Mouse (Mus musculus) forebrain, embryonic 16.5 days (tissue): ENCODE measurements around the gene Mrpl40. TPM values are rescaled to one million over a fixed set of nuclear protein-coding genes. Genes with fewer than 3 reads are reported as not detected.

Experiments
- ATAC-seq: fragments of 200-750 bp; cut with Nextera tagmentation; 2 replicates; pipeline ENCODE4 v1.8.0; 2017; ENCODE audit warnings: mild to moderate bottlenecking, moderate library complexity
- H3K27ac ChIP-seq: fragments of 300-500 bp; sonication (generic); 2 replicates; pipeline ENCODE4 v1.5.1; 2014; ENCODE audit warnings: low read length, control low read depth
- H3K27me3 ChIP-seq: fragments of 300-500 bp; sonication (generic); replicated peaks from 2 replicates; pipeline ENCODE4 v1.6.1; 2014; ENCODE audit warnings: low read length; ENCODE audit not compliant: control insufficient read depth, insufficient read depth
- H3K36me3 ChIP-seq: fragments of 300-500 bp; sonication (generic); 2 replicates; pipeline ENCODE4 v1.6.1; 2014; ENCODE audit not compliant: control insufficient read depth, insufficient read depth
- H3K4me1 ChIP-seq: fragments of 300-500 bp; sonication (generic); replicated peaks from 2 replicates; pipeline ENCODE4 v1.6.1; 2014; ENCODE audit warnings: low read length; ENCODE audit not compliant: control insufficient read depth, insufficient read depth
- H3K4me2 ChIP-seq: fragments of 300-500 bp; sonication (generic); 2 replicates; pipeline ENCODE4 v1.6.1; 2014; ENCODE audit warnings: mild to moderate bottlenecking, low read length, control low read depth
- H3K4me3 ChIP-seq: fragments of 300-500 bp; sonication (generic); replicated peaks from 2 replicates; pipeline ENCODE4 v1.5.1; 2014; ENCODE audit warnings: mild to moderate bottlenecking, low read length, control low read depth
- H3K9ac ChIP-seq: fragments of 300-500 bp; sonication (generic); replicated peaks from 2 replicates; pipeline ENCODE4 v1.6.1; 2014; ENCODE audit warnings: low read depth, low read length, control low read depth
- H3K9me3 ChIP-seq: fragments of 300-500 bp; sonication (generic); 2 replicates; pipeline ENCODE4 v1.6.1; 2016; ENCODE audit warnings: low read length; ENCODE audit not compliant: control insufficient read depth
- WGBS: fragments of 180-500 bp; shearing (Covaris S2); extraction: QIAGEN DNeasy Blood & Tissue Kit; methylation state at CpG from one replicate; pipeline ENCODE4 v1.1.7; 2014; 5-methylcytosine and 5-hydroxymethylcytosine counted together
- polyA plus RNA-seq: library from polyadenylated mRNA; unstranded; fragments of >200 nt; fragmentation: Nextera tagmentation; extraction: Ambion mirVana; gene quantifications from 2 replicates; pipeline ENCODE4 v1.2.1, GENCODE M21; 2015

Mrpl40 gene
- 60.5 and 71.3 TPM in 2 replicates for polyA plus RNA-seq

DNA sequence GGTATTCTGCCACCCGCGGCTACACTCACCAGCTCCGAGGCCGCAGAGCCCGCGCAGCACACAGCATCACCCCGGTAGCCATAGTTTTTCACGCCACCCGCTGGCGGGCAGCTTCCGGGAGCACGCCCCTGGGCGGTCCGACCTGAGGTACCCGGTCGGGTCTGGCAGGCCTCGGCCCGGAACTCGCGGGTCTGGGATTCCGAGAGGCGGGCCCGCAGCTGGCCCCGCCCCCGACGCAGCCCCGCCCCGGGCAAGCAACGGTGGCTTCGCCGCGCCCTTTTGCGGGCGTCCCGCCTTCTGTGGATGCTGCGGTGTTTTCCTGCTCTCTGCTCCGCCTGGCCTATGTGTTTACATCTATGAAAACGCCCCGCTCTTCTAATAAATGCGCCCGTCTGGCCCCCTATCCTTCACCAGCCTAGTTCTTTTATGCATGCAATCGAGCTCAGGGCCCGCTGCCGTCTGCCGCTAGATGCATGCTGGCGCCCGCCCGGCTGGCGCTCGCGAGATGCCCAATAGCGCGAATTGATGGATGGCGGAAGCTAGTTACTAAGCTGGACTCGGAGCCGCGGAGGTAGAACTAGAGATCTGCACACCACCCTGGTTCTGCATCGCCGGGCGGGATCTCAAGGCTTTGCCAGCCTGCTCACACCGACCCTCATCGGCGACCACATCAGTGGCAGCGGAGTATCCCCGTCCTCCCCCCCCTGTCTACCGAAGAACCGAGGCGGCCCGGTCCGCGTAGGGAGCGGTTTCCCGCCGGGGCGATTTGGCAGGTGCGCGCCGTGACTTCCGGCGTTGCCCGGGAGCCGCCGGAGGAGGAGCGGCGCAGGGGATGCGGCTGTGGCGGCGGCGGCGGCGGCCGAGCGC, at the start of gene Mrpl40, which contains the start of gene Hira:
TSS of gene Mrpl40 (minus strand) at position 421 of the 867 bp plus-strand sequence.
TSS of gene Hira (plus strand) at position 596 of the 867 bp plus-strand sequence.
- Histone ChIP-seq H3K4me1 (peaks cover 28% of the 10 kb centered on the region), H3K36me3 (peaks cover 12% of the 10 kb centered on the region), H3K27me3 (no peaks in the 10 kb centered on the region), H3K9ac (peak within 1 kb of the TSS; percentile 90), H3K27ac (peak within 1 kb of the TSS; percentile 97), H3K9me3 (no peaks in the 10 kb centered on the region), H3K4me3 (peak within 1 kb of the TSS; percentile 70), H3K4me2 (peak within 1 kb of the TSS; percentile 66)
- ATAC-seq, result peak; percentile 92
- under 1% methylated on average over 67 of the region's 93 CpGs for WGBS

DNA sequence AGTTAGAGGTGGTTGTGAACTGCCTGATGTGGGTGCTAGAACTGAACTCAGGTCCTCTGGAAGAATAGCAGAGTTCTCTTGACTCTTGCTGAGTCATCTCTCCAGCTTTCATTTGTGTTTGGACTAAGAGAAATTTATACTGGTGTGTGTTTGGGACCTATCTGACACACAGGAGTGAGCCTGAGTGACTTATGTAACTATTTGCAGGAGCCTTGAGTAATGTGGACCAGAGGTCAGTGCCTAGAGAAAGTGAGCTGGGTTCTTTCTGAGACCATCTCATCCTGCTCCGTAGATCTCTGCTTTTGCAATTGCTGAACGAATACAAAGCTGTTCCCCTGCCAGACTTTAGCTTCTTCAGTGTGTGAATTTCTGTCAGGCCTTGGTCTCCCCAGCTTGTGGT, 45.1 kb upstream of the Mrpl40 start:
- ATAC-seq, result no peak
- Histone ChIP-seq H3K36me3 (peaks cover 54% of the 10 kb centered on the region), H3K4me2 (no peak overlapping the region), H3K9ac (no peak overlapping the region), H3K27ac (no peak overlapping the region), H3K9me3 (no peaks in the 10 kb centered on the region), H3K27me3 (no peaks in the 10 kb centered on the region), H3K4me1 (no peaks in the 10 kb centered on the region), H3K4me3 (no peak overlapping the region)
- 96% methylated on average over 2 of the region's 2 CpGs for WGBS

DNA sequence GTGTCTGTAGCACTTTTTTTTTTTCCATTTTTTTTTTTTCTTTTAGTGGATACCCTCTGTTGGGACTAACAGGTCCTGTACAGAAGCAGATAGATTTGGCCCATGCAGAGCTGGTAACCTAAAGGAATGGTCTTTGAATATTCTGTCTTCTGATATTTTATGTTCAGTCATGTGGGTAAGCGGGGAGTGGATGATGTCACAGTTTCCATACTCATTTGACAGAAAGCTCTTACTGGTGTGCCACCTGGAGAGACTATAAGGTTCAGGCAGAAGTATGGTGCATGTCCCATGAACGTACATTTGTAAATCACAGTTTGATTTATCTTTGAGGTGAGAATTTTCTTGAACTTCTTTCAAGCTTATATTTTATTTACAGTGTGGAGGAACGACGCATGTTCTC, 39.4 kb upstream of the Mrpl40 start:
- WGBS, result 96% methylated on average over 4 of the region's 4 CpGs
- Histone ChIP-seq H3K4me2 (no peak overlapping the region), H3K9me3 (no peaks in the 10 kb centered on the region), H3K4me3 (no peak overlapping the region), H3K27me3 (no peaks in the 10 kb centered on the region), H3K36me3 (peaks cover 49% of the 10 kb centered on the region), H3K9ac (no peak overlapping the region), H3K4me1 (no peaks in the 10 kb centered on the region), H3K27ac (no peak overlapping the region)
- no peak for ATAC-seq

DNA sequence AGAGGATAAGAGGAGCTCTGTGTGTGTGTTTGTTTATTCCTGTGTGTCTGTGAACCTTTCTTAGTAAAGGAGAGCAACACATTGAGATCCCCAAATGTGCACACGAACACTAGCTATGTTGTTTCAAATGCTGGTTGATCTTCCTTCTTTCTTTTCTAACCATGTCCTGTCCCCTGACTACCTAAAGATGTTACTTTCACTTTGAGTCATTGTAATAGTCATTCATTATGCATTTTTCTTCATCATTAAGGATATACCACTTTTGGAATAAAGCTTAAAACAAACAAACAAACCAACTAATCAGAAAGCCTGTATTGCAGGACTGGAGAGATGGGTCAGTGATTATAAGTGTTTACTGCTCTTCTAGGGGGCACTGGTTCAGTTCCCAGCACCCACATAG, 29.0 kb upstream of the Mrpl40 start:
- Histone ChIP-seq H3K27me3 (no peaks in the 10 kb centered on the region), H3K36me3 (peaks cover 18% of the 10 kb centered on the region), H3K4me3 (no peak overlapping the region), H3K4me2 (no peak overlapping the region), H3K4me1 (no peaks in the 10 kb centered on the region), H3K9me3 (no peaks in the 10 kb centered on the region), H3K9ac (no peak overlapping the region), H3K27ac (no peak overlapping the region)
- no peak for ATAC-seq
- 93% methylated on average over 1 of the region's 1 CpGs for WGBS

DNA sequence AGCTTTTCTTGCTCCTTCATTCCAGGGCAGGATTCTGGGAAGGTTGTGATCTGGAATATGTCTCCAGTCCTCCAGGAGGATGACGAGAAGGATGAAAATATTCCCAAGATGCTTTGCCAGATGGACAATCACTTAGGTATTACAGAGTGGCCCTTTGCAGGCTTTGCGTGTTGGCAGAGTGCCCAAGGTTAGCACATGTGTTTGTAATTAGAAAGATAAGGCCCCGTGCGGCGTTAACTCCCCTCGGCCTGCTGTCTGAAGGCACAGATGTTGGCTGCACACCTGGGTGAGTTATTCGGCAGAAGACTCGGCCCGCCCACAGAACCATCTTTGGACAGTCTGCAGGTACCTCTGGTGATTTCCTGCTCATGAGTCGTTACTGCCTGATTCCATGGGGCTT, 19.8 kb upstream of the Mrpl40 start:
- Histone ChIP-seq H3K4me1 (no peaks in the 10 kb centered on the region), H3K27me3 (no peaks in the 10 kb centered on the region), H3K4me3 (no peak overlapping the region), H3K27ac (no peak overlapping the region), H3K9me3 (no peaks in the 10 kb centered on the region), H3K4me2 (no peak overlapping the region), H3K9ac (no peak overlapping the region), H3K36me3 (peaks cover 19% of the 10 kb centered on the region)
- no peak for ATAC-seq
- 81% methylated on average over 10 of the region's 10 CpGs for WGBS

DNA sequence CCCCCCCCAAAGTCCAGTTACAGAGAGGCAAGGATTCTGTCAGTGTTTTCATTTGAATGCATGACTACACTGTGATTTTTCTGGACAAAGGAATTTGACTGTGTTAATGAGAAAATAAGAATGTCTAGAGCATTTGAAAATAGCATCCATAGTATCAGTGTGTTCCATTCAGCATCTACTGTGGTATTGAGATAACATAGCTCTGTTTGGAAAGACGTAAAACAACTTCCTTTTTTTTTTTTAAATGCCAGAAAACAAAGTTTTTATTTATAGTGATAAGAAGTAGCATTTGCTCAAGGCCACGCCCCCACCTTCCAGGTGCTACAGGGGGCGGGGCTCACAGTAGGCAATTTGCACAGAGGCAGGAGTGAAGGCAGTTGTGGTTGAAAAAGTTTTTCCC, 18.6 kb upstream of the Mrpl40 start:
- Histone ChIP-seq H3K4me1 (no peaks in the 10 kb centered on the region), H3K9ac (no peak overlapping the region), H3K27me3 (no peaks in the 10 kb centered on the region), H3K36me3 (peaks cover 18% of the 10 kb centered on the region; the same call in 1 of the 2 replicates), H3K4me2 (no peak overlapping the region), H3K4me3 (no peak overlapping the region), H3K27ac (no peak overlapping the region), H3K9me3 (no peaks in the 10 kb centered on the region)
- ATAC-seq, result no peak
- WGBS, result 84% methylated on average over 3 of the region's 3 CpGs

DNA sequence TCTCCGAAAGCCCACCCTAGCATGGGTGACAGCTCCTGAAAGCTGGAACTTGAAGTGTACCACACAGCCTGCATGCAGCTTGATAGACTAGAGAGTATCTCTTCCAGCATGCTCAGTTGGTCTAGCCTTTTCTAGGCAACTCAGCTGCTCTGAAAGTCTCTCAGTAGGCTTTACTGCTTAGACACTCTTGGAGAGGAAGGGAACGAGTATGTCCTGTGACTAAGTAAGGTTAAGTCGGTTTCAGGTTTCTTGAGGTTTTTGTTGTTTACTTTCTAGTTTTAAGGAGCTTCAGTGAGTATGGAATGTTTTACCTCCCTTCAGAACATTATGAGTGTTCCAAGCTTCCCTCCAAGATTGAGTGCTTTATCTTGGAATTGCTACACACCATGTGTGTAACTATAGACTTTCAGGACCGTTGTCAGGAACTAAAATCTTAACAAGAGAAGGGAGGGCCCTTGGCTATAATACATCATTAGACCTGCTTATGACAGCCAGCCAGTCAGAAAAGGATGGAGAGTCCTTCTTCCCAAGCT, 17.2 kb upstream of the Mrpl40 start:
- no peak overlapping the region for H3K4me2 ChIP-seq
- no peaks in the 10 kb centered on the region for H3K4me1 ChIP-seq
- no peak overlapping the region for H3K9ac ChIP-seq
- no peak overlapping the region for H3K27ac ChIP-seq
- 93% methylated on average over 4 of the region's 4 CpGs for WGBS
- H3K27me3 ChIP-seq, result no peaks in the 10 kb centered on the region
- H3K4me3 ChIP-seq, result no peak overlapping the region
- no peak for ATAC-seq
- no peaks in the 10 kb centered on the region for H3K9me3 ChIP-seq
- peaks cover 15% of the 10 kb centered on the region; the same call in 1 of the 2 replicates for H3K36me3 ChIP-seq

DNA sequence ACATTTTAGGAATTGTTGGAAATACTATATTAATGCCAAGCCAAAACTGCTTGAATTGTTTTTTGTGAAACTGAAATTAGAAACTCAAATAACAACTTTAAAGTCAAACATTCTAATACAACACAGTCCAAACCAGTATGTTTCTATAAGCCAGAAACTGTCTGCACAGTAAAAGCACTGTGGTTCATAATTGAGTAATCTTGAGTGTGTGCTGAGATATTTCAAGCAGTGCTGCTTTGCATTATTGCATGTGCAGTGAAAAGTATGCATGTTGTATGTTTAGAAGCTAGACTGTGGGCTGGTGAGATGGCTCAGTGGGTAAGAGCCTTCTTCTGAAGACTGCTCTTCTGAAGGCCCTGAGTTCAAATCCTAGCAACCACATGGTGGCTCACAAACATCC, 7.4 kb upstream of the Mrpl40 start:
- Histone ChIP-seq H3K4me2 (no peak overlapping the region), H3K9ac (no peak overlapping the region), H3K27me3 (no peaks in the 10 kb centered on the region), H3K4me3 (no peak overlapping the region), H3K36me3 (no peaks in the 10 kb centered on the region), H3K9me3 (no peaks in the 10 kb centered on the region), H3K4me1 (peaks cover 17% of the 10 kb centered on the region), H3K27ac (no peak overlapping the region)
- ATAC-seq, result no peak

DNA sequence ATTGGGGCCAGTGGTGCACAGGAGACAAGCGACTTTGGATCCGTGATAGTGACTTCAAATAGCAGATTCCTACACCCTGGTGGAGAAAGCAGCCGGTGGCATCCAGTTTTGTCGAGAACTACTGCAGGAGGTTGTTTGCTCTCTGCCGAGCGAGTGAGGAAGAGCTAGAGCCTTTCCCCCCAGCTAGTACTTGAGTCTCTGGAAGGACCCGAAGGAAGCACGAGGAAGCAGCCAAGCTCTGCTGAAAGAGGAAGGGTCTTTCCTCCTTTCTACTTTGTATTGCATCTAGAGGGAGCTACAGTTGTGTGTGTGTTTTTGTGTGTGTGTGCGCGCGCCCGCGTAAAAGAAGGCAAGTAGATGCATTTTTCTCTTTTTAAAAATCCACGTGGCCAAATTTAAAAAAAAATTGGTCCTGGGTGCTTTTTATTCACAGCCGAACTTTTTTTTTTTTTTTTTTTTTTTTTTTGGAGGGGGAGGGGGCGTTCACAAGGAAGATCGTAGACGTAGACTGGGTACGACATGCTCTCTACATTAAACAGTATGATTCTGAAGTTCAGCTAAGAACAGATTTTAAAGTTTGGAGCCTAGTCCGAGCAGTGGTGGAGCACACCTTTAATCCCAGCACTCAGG, 1.5 kb upstream of the Mrpl40 start:
- Histone ChIP-seq H3K36me3 (peaks cover 3% of the 10 kb centered on the region; the same call in 1 of the 2 replicates), H3K4me3 (peak overlapping the region; percentile 70), H3K9ac (peak overlapping the region; percentile 90), H3K4me1 (peaks cover 28% of the 10 kb centered on the region), H3K27me3 (no peaks in the 10 kb centered on the region), H3K4me2 (peak overlapping the region; percentile 66), H3K27ac (peak overlapping the region; percentile 97), H3K9me3 (no peaks in the 10 kb centered on the region)
- WGBS, result 21% methylated on average over 20 of the region's 20 CpGs
- ATAC-seq, result no peak
